Mouse (Mus musculus) embryo, embryonic 11 days (tissue): ENCODE results near the gene Aamp.
A peak's percentile ranks its signal among the peaks of the same experiment; 100 is the strongest.

Experiments used
- DNase-seq: peaks from one replicate; pipeline ENCODE4 v3.0.0-alpha.2; 2015

Aamp gene

GRCm38 (mm10) chr1:74235938-74236589, 48.5 kb downstream of the Aamp start, which contains the start of gene Arpc2:
Arpc2 (plus strand) TSS chr1:74236084.
- DNase-seq = peak; percentile 98

- DNase-seq = no peak
These were observed 53.5 kb downstream of the Aamp start for GRCm38 (mm10) chr1:74230992-74231391.

- no peak for DNase-seq
These were observed 54.6 kb downstream of the Aamp start for GRCm38 (mm10) chr1:74229942-74230341.
